Mouse (Mus musculus): ENCODE results near the gene Ccl7.
A peak's percentile ranks its signal among the peaks of the same experiment; 100 is the strongest.

Ccl7 gene

GRCm38 (mm10) chr11:82045471-82045870, at the start of gene Ccl7:
Gene Ccl7 (plus strand): TSS chr11:82045712.
- DNase-seq, result no peak

GRCm38 (mm10) chr11:81996172-81996841, 49.2 kb upstream of the Ccl7 start:
- DNase-seq, result peak; percentile 54

- no peak for DNase-seq
Observed at GRCm38 (mm10) chr11:81997085-81997484, 48.4 kb upstream of the Ccl7 start.

GRCm38 (mm10) chr11:81998646-81999045, 46.9 kb upstream of the Ccl7 start:
- DNase-seq, result no peak

GRCm38 (mm10) chr11:81999469-81999868, 46.0 kb upstream of the Ccl7 start:
- no peak for DNase-seq

- no peak for DNase-seq
Observed at GRCm38 (mm10) chr11:82000581-82000980, 44.9 kb upstream of the Ccl7 start.

GRCm38 (mm10) chr11:82004810-82005209, 40.7 kb upstream of the Ccl7 start:
- no peak for DNase-seq

GRCm38 (mm10) chr11:82006796-82007423, 38.6 kb upstream of the Ccl7 start:
- DNase-seq, result peak; percentile 17

GRCm38 (mm10) chr11:82010115-82010514, 35.4 kb upstream of the Ccl7 start:
- DNase-seq, result no peak

GRCm38 (mm10) chr11:82011411-82012193, 33.9 kb upstream of the Ccl7 start:
- no peak for DNase-seq

- no peak for DNase-seq
Observed at GRCm38 (mm10) chr11:82013756-82014155, 31.8 kb upstream of the Ccl7 start.

GRCm38 (mm10) chr11:82015066-82015465, 30.4 kb upstream of the Ccl7 start:
- no peak for DNase-seq

GRCm38 (mm10) chr11:82016181-82016780, 29.2 kb upstream of the Ccl7 start:
- DNase-seq, result no peak

GRCm38 (mm10) chr11:82019389-82019788, 26.1 kb upstream of the Ccl7 start:
- no peak for DNase-seq

GRCm38 (mm10) chr11:82019793-82020192, 25.7 kb upstream of the Ccl7 start:
- DNase-seq, result no peak

- DNase-seq, result no peak
Observed at GRCm38 (mm10) chr11:82021406-82021805, 24.1 kb upstream of the Ccl7 start.

GRCm38 (mm10) chr11:82022504-82023056, 22.9 kb upstream of the Ccl7 start:
- DNase-seq, result no peak

- DNase-seq, result no peak
Observed at GRCm38 (mm10) chr11:82023769-82024168, 21.7 kb upstream of the Ccl7 start.

- no peak for DNase-seq
Observed at GRCm38 (mm10) chr11:82030171-82030570, 15.3 kb upstream of the Ccl7 start.

GRCm38 (mm10) chr11:82032136-82032535, 13.4 kb upstream of the Ccl7 start:
- DNase-seq, result no peak

- DNase-seq, result no peak
Observed at GRCm38 (mm10) chr11:82032678-82033344, 12.7 kb upstream of the Ccl7 start.

GRCm38 (mm10) chr11:82034446-82034845, 11.1 kb upstream of the Ccl7 start:
- no peak for DNase-seq

GRCm38 (mm10) chr11:82035356-82035755, 10.2 kb upstream of the Ccl7 start, which contains the start of gene Ccl2:
Gene Ccl2 (plus strand): TSS chr11:82035571.
- DNase-seq, result peak; percentile 88
